Mouse (Mus musculus): ENCODE results near the gene Gm37240.

DNA sequence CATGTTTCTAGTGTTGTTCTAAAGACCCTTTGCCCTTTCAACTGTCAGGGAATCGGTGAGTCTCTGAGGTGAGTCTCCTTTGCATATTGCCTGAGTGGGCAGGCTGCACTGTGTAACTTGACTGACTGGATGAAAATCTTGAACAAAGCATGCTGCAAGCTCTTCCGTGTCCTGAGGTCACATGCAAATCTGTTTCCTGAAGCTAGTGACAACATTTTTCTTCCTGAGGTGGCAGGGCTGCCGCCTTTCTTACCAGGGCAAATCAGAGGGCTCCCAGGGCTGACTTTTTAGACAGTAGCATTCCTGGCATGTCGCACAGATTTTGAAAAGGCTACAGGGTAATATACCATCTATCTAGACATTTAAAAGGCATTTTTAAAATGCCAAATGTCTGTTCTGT lies 451.9 kb downstream of the Gm37240 start:
- TF ChIP-seq ZC3H11A (IDR thresholded peaks at IDR 0.05; ENCODE audit: borderline replicate concordance, low read depth, low read length) (no peak), CHD2 (IDR thresholded peaks at IDR 0.05; ENCODE audit: low read depth, low read length) (no peak)

Data from ES-E14 (cell line).